Mouse (Mus musculus): ENCODE results near the gene Irgm1.

DNA sequence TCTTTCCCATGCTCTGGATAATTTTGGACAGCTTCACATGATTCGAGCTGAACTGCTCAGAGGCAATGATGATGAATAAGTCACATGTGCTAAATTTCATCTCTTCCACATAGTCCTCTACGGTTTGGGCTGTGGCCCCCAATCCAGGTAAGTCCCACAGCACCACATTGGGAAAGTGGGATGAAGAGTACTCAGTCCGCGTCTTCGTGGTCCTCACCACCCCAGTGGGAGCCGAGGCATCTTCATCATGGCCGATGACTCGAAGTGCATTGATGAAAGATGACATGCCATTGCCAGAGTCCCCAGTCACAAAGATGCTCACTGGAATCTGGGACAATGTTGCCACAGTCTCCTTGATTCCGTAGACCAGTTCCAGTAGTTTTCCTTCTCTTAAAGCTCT is 5.0 kb downstream of the Irgm1 start:
- no peak for TF ChIP-seq POLR2A (IDR thresholded peaks at IDR 0.05; ENCODE audit: control insufficient read depth, low read depth, low read length)
- no peak for TF ChIP-seq CTCF (IDR thresholded peaks at IDR 0.05; ENCODE audit: control insufficient read depth, insufficient read depth, insufficient replicate concordance, low read depth, low read length)
